Comparison of ENCODE assay signal across 21 mouse cellular contexts in genomic region chr3:53245571-53246208, GRCm38 (mm10).
DNase-seq lines count a peak whose midpoint lies in the region; ATAC-seq and TF ChIP-seq lines count a peak whose summit lies in the region.
"Had no signal": no experiment of that assay in that cellular context is flagged by ENCODE, and none has a peak within 500 bp of the region (broad histone marks: within the 10 kb centered on the region; RNA-seq: fewer than 3 reads in every experiment).

No protein-coding gene starts in this region.

- ATAC-seq in frontal cortex, adult (ENCODE audit: low TSS enrichment) = peak; percentile 59
- no peak for ATAC-seq in heart, embryonic 12.5 days (ENCODE audit: insufficient number of reproducible peaks, low FRiP score)
- ATAC-seq: forebrain, embryonic 13.5 days; inflammation-experienced regulatory T-cells, adult 6 months had no signal

- 0 out of 2 replicates have a peak, but pooled peaks cover 6% of the 10 kb centered on the region for H3K36me3 ChIP-seq in heart, embryonic 12.5 days
- H3K36me3 ChIP-seq: hindbrain, embryonic 13.5 days; limb, embryonic 13.5 days; liver, embryonic 13.5 days had no signal

- WGBS in heart, embryonic 12.5 days = 74% methylated on average over 9 of the region's 9 CpGs
- 59% methylated on average over 9 of the region's 9 CpGs for WGBS in olfactory bulb, adult 2 months

- TF ChIP-seq POLR2A in olfactory bulb, adult 2 months (IDR thresholded peaks at IDR 0.05; ENCODE audit: insufficient read depth, low read depth, low read length) = no peak

- H3K9me3 ChIP-seq in heart, embryonic 12.5 days (replicated peaks) = peaks cover 3% of the 10 kb centered on the region; the same call in 1 of the 2 replicates
- H3K9me3 ChIP-seq: forebrain, embryonic 13.5 days; limb, embryonic 13.5 days; liver, embryonic 13.5 days had no signal

- intact Hi-C loops in gastrocnemius, postnatal 14 days (cut with DNase I; ENCODE audit: low total_unique reads) = loop anchor here (10.0 kb wide), 1 partner anchor 211 kb away; no protein-coding TSS in a partner anchor

- no peak overlapping the region for H3K27ac ChIP-seq in heart, embryonic 12.5 days (ENCODE audit: poor library complexity, severe bottlenecking)
- H3K27ac ChIP-seq in olfactory bulb, adult 2 months (ENCODE audit: insufficient read depth, low read depth, low read length) = 0 out of 2 replicates have a peak overlapping the region, but pooled peaks have one; percentile 13
- H3K27ac ChIP-seq: forebrain, embryonic 13.5 days; hindbrain, embryonic 13.5 days; limb, embryonic 13.5 days; liver, embryonic 13.5 days; macrophage had no signal

- no peak overlapping the region for H3K4me2 ChIP-seq in heart, embryonic 12.5 days
- H3K4me2 ChIP-seq: forebrain, embryonic 13.5 days; hindbrain, embryonic 13.5 days; limb, embryonic 13.5 days; liver, embryonic 13.5 days; lung, embryonic 14.5 days; midbrain, embryonic 11.5 days had no signal

- no peak for TF ChIP-seq CTCF in olfactory bulb, adult 2 months (IDR thresholded peaks at IDR 0.05; ENCODE audit: insufficient read depth, low read depth, low read length)

- peaks cover 32% of the 10 kb centered on the region for H3K4me1 ChIP-seq in heart, embryonic 12.5 days (replicated peaks)
- H3K4me1 ChIP-seq in olfactory bulb, adult 2 months (ENCODE audit: control insufficient read depth, insufficient read depth, low read length) = no peaks in the 10 kb centered on the region
- H3K4me1 ChIP-seq: forebrain, embryonic 13.5 days; liver, embryonic 13.5 days had no signal

- DNase-seq in frontal cortex, postnatal 25 days (ENCODE audit: low spot score in 2 of 2) = no peak
- peak; percentile 46 to 64 for DNase-seq in heart, adult 9 months (ENCODE audit: low spot score in 2 of 2)
- peak; percentile 12 for DNase-seq in gastrocnemius, postnatal 14 days
- no peak for DNase-seq in layer of hippocampus, adult 9-10 months (ENCODE audit: low spot score)
- no peak for DNase-seq in right cerebral cortex, postnatal 10 days (ENCODE audit: low spot score in 2 of 2)
- DNase-seq: adrenal gland, adult 8-10 months; cerebellum, adult 9-10 months; kidney, postnatal 36 days; layer of hippocampus, adult 9-11 months; liver, embryonic 13.5 days; lung, embryonic 14.5 days; thymus, adult 18-20 months had no signal

- no peaks in the 10 kb centered on the region for H3K27me3 ChIP-seq in heart, embryonic 12.5 days (replicated peaks)
- H3K27me3 ChIP-seq: forebrain, embryonic 13.5 days; hindbrain, embryonic 13.5 days; limb, embryonic 13.5 days; liver, embryonic 13.5 days had no signal

- H3K4me3 ChIP-seq in heart, embryonic 12.5 days = no peak overlapping the region
- H3K4me3 ChIP-seq in olfactory bulb, adult 2 months (ENCODE audit: insufficient read depth, low read depth, low read length) = no peak overlapping the region
- H3K4me3 ChIP-seq: forebrain, embryonic 13.5 days; hindbrain, embryonic 13.5 days; limb, embryonic 13.5 days; liver, embryonic 13.5 days had no signal

- no peak overlapping the region for H3K9ac ChIP-seq in heart, embryonic 12.5 days
- H3K9ac ChIP-seq: forebrain, embryonic 13.5 days; hindbrain, embryonic 13.5 days; limb, embryonic 13.5 days; liver, embryonic 13.5 days; lung, embryonic 14.5 days had no signal

Comparison
In these comparisons a context has a peak if more than half of its experiments do, and no peak if none do; other contexts are left out.
1. DNase-seq: peak in heart, adult 9 months (2 of 2) and gastrocnemius, postnatal 14 days (single experiment); none in frontal cortex, postnatal 25 days (0 of 2), layer of hippocampus, adult 9-10 months (single experiment) and right cerebral cortex, postnatal 10 days (0 of 2).